Mouse (Mus musculus) CH12.LX (cell line): Measurements from ENCODE around the gene Exoc2. TPM values are rescaled to one million over a fixed set of nuclear protein-coding genes. Genes with fewer than 3 reads are reported as not detected.

ENCODE experiments used
- DNase-seq: peaks from one replicate; pipeline ENCODE4 v3.0.0-alpha.2; 2013; ENCODE audit errors: extremely low read depth
- H3K27ac ChIP-seq: 2 replicates; pipeline ENCODE4 v1.5.1; 2012; ENCODE audit warnings: low read depth, mild to moderate bottlenecking, control low read depth, moderate library complexity; ENCODE audit not compliant: insufficient read depth
- H3K27me3 ChIP-seq: replicated peaks from 2 replicates; pipeline ENCODE3; 2012; ENCODE audit warnings: inconsistent platforms
- H3K36me3 ChIP-seq, 2 experiments: replicated peaks in 1 of 2; 2 replicates each; pipeline versions ENCODE3 to v1.6.1; 2012; ENCODE audit warnings: inconsistent platforms in 1 of 2, low read length in 1 of 2, mild to moderate bottlenecking in 1 of 2, mixed read lengths in 1 of 2, moderate library complexity in 1 of 2; ENCODE audit not compliant: control insufficient read depth in 1 of 2, insufficient read depth in 1 of 2
- H3K4me1 ChIP-seq, 2 experiments: 2 replicates each; pipeline ENCODE4 v1.6.1; 2012; ENCODE audit warnings: inconsistent platforms in 1 of 2, moderate library complexity in 1 of 2; ENCODE audit not compliant: insufficient read depth in 2 of 2, control insufficient read depth in 1 of 2
- H3K4me2 ChIP-seq: 2 replicates; pipeline ENCODE4 v1.6.1; 2012; ENCODE audit warnings: low read depth, mild to moderate bottlenecking, control low read depth; ENCODE audit not compliant: poor library complexity, insufficient read depth, severe bottlenecking
- H3K4me3 ChIP-seq, 3 experiments: fragments of 150-350 bp in 1 of 3; sonication (generic) in 1 of 3; replicated peaks in 1 of 3; 2 replicates each; pipeline versions ENCODE3 to v1.5.1; 2011 to 2012; ENCODE audit warnings: low read depth in 2 of 3, low read length in 2 of 3, mild to moderate bottlenecking in 2 of 3, moderate library complexity in 2 of 3, control low read depth in 1 of 3, improper control_type of control experiment in 1 of 3, inconsistent platforms in 1 of 3, mixed read lengths in 1 of 3; ENCODE audit not compliant: poor library complexity in 1 of 3
- H3K79me2 ChIP-seq: replicated peaks from 2 replicates; pipeline ENCODE4 v1.6.1; 2012; ENCODE audit warnings: mild to moderate bottlenecking, moderate library complexity; ENCODE audit not compliant: control insufficient read depth, poor library complexity, insufficient read depth, severe bottlenecking; ENCODE audit errors: extremely low read depth
- H3K9ac ChIP-seq: 2 replicates; pipeline ENCODE4 v1.6.1; 2012; ENCODE audit warnings: low read depth, mild to moderate bottlenecking, control low read depth, moderate library complexity; ENCODE audit not compliant: insufficient read depth
- H3K9me3 ChIP-seq: replicated peaks from 2 replicates; pipeline ENCODE3; 2012; ENCODE audit warnings: low read length, inconsistent platforms, mixed read lengths
- CHD1 ChIP-seq: IDR thresholded peaks from 2 replicates; pipeline ENCODE4 v1.6.1; 2012; ENCODE audit warnings: low read depth, low read length, improper control_type of control experiment, inconsistent platforms
- CHD2 ChIP-seq: IDR thresholded peaks from 2 replicates; pipeline ENCODE4 v1.6.1; 2011; ENCODE audit warnings: low read length, improper control_type of control experiment
- HCFC1 ChIP-seq: IDR thresholded peaks from 2 replicates; pipeline ENCODE4 v1.6.1; 2012; ENCODE audit warnings: low read depth, mild to moderate bottlenecking, inconsistent platforms, low read length, improper control_type of control experiment
- MAX ChIP-seq: IDR thresholded peaks from 2 replicates; pipeline ENCODE4 v1.6.1; 2011; ENCODE audit warnings: low read length, improper control_type of control experiment
- MXI1 ChIP-seq: IDR thresholded peaks from 2 replicates; pipeline ENCODE4 v1.6.1; 2011; ENCODE audit warnings: mild to moderate bottlenecking, low read depth, low read length, improper control_type of control experiment
- PAX5 ChIP-seq: IDR thresholded peaks from 2 replicates; pipeline ENCODE4 v1.6.1; 2012; ENCODE audit warnings: low read length, inconsistent platforms, mixed read lengths
- POLR2AphosphoS2 ChIP-seq: IDR thresholded peaks from 2 replicates; pipeline ENCODE4 v1.6.1; 2011; ENCODE audit warnings: low read depth, low read length, improper control_type of control experiment
- RAD21 ChIP-seq: IDR thresholded peaks from 2 replicates; pipeline ENCODE4 v1.6.1; 2011; ENCODE audit warnings: low read depth, mild to moderate bottlenecking, low read length, improper control_type of control experiment, moderate library complexity
- SIN3A ChIP-seq: IDR thresholded peaks from 2 replicates; pipeline ENCODE4 v1.6.1; 2012; ENCODE audit warnings: low read length, improper control_type of control experiment, inconsistent platforms
- SMC3 ChIP-seq: IDR thresholded peaks from 2 replicates; pipeline ENCODE4 v1.6.1; 2011; ENCODE audit warnings: low read depth, low read length, improper control_type of control experiment
- USF2 ChIP-seq: conservative IDR thresholded peaks from 2 replicates; pipeline ENCODE4 v1.6.1; 2011; ENCODE audit warnings: low read depth, low read length, improper control_type of control experiment
- ZKSCAN1 ChIP-seq: IDR thresholded peaks from 2 replicates; pipeline ENCODE4 v1.6.1; 2012; ENCODE audit warnings: low read depth, inconsistent platforms, low read length, improper control_type of control experiment, borderline replicate concordance
- ZMIZ1 ChIP-seq: IDR thresholded peaks from 2 replicates; pipeline ENCODE4 v1.6.1; 2012; ENCODE audit warnings: low read depth, mild to moderate bottlenecking, inconsistent platforms, low read length, improper control_type of control experiment
- dilution Hi-C: fragments of 300-500 bp; cut with MboI; formaldehyde crosslinking; loops from 2 replicates; pipeline ENCODE4 v1.14.3; 2020; ENCODE audit warnings: low sequenced_read_pairs; ENCODE audit not compliant: extremely low pct_unique_long_range_greater_than_20kb, extremely low pct_ligation_motif_present
- in situ Hi-C: fragments of 300-500 bp; cut with MboI; formaldehyde crosslinking; loops from 3 replicates; pipeline ENCODE4 v1.14.3; 2019; ENCODE audit warnings: low sequenced_read_pairs, low pct_ligation_motif_present, low pct_unique_long_range_greater_than_20kb, mixed read lengths
- polyA plus RNA-seq: library from polyadenylated mRNA; unstranded; fragments of >175 nt; gene quantifications from 2 replicates; pipeline ENCODE4 v1.2.1, GENCODE M21; 2012; ENCODE audit warnings: low read depth; ENCODE audit not compliant: insufficient read length
- total RNA-seq, 2 experiments: library from RNA; depleted of rRNA; stranded (reverse); fragments of 300-350 nt in 1 of 2; fragments of >200 nt in 1 of 2; gene quantifications; 2 replicates each; pipeline ENCODE4 v1.2.3; 2012 to 2014

The Exoc2 gene
- total and polyA plus RNA-seq, 3 experiments: 21.1 to 33.0 (median 29.7) TPM

GRCm38 (mm10) chr13:30986934-30987455 is 13.1 kb upstream of the Exoc2 start:
- H3K4me3 ChIP-seq: peak overlapping the region in 1 of 3 experiments; percentile 25
- dilution Hi-C loops: no loop called here
- in situ Hi-C loops: no loop called here
- no peak for DNase-seq
- H3K79me2 ChIP-seq: no peaks in the 10 kb centered on the region
- H3K9me3 ChIP-seq: no peaks in the 10 kb centered on the region
- 0 out of 2 replicates have a peak overlapping the region, but pooled peaks have one; percentile 12 for H3K9ac ChIP-seq
- no peak for TF ChIP-seq USF2
- TF ChIP-seq SMC3: no peak
- TF ChIP-seq MXI1: no peak
- no peak for TF ChIP-seq POLR2AphosphoS2
- peak; percentile 13; the same call in 1 of the 2 replicates for TF ChIP-seq SIN3A
- no peak for TF ChIP-seq HCFC1
- H3K4me1 ChIP-seq: peaks cover 6 to 28% of the 10 kb centered on the region in 2 experiments
- H3K4me2 ChIP-seq: peak overlapping the region; percentile 96
- no peaks in the 10 kb centered on the region for H3K36me3 ChIP-seq
- H3K27ac ChIP-seq: no peak overlapping the region
- no peaks in the 10 kb centered on the region for H3K27me3 ChIP-seq

- H3K9ac ChIP-seq: peak overlapping the region; percentile 24
- no peak for TF ChIP-seq HCFC1
- TF ChIP-seq RAD21: no peak
- TF ChIP-seq ZKSCAN1: no peak
- no peak for TF ChIP-seq MAX
- no peak for TF ChIP-seq ZMIZ1
- TF ChIP-seq, all 38 proteins: peak for 0
- no peak overlapping the region for H3K27ac ChIP-seq
- no peaks in the 10 kb centered on the region for H3K36me3 ChIP-seq
- H3K27me3 ChIP-seq: no peaks in the 10 kb centered on the region
- H3K4me1 ChIP-seq: peaks cover 6 to 30% of the 10 kb centered on the region in 2 experiments
- DNase-seq: no peak
- in situ Hi-C loops: no loop called here
- peak overlapping the region in 2 of 3 experiments; percentile 48 to 50 for H3K4me3 ChIP-seq
- H3K79me2 ChIP-seq: no peaks in the 10 kb centered on the region
- H3K9me3 ChIP-seq: no peaks in the 10 kb centered on the region
- dilution Hi-C loops: no loop called here
- H3K4me2 ChIP-seq: peak overlapping the region; percentile 96
Measured at GRCm38 (mm10) chr13:30985598-30986466, 11.9 kb upstream of the Exoc2 start.

GRCm38 (mm10) chr13:30985275-30985597 is 11.3 kb upstream of the Exoc2 start:
- H3K4me2 ChIP-seq: peak overlapping the region; percentile 96
- peak overlapping the region; percentile 24 for H3K9ac ChIP-seq
- no peak overlapping the region for H3K27ac ChIP-seq
- H3K4me3 ChIP-seq: peak overlapping the region in 2 of 3 experiments; percentile 48 to 50
- DNase-seq: no peak
- no peaks in the 10 kb centered on the region for H3K27me3 ChIP-seq
- 0 out of 2 replicates have a peak, but pooled peaks have one; percentile 17 for TF ChIP-seq SIN3A
- TF ChIP-seq CHD2: no peak
- TF ChIP-seq CHD1: peak; percentile 68; the same call in 1 of the 2 replicates
- no peak for TF ChIP-seq RAD21
- no peak for TF ChIP-seq PAX5
- dilution Hi-C loops (no loop called here), in situ Hi-C loops (no loop called here)
- H3K4me1 ChIP-seq: peaks cover 6 to 30% of the 10 kb centered on the region in 2 experiments
- no peaks in the 10 kb centered on the region for H3K36me3 ChIP-seq
- no peaks in the 10 kb centered on the region for H3K9me3 ChIP-seq
- no peaks in the 10 kb centered on the region for H3K79me2 ChIP-seq
